Comparison of ENCODE assay signal across 11 mouse cellular contexts in the genomic region with DNA sequence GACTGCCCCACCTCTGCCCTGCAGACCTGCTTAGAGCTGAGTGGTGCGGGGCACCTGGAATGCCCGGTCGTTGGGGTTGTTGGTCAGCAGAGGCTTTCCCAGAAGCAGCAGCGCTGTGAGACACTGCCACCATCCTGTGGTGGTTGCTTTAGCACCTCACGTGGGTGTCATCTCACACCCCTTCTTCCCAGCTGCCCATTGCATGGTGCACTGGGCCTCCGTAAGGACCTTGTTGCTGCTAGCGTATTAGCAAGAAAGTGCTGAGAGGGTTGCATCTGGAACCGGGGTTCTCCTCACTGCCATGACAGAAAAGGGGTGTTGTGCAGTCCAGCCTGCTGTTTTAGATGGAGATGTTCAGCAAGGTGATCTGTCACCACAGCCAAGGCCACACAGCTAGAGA.
DNase-seq lines count a peak whose midpoint lies in the region; ATAC-seq and TF ChIP-seq lines count a peak whose summit lies in the region.
"Had no signal": no experiment of that assay in that cellular context is flagged by ENCODE, and none has a peak within 500 bp of the region (broad histone marks: within the 10 kb centered on the region; RNA-seq: fewer than 3 reads in every experiment).

No protein-coding gene starts in this region.

- ATAC-seq in forebrain, embryonic 14.5 days, result no peak
- ATAC-seq in forebrain, embryonic 11.5 days (replicated peaks; ENCODE audit: low FRiP score), result no peak
- ATAC-seq in heart, postnatal 0 days (ENCODE audit: insufficient read depth, low read depth), result no peak
- ATAC-seq in monocyte, adult 5-6 weeks (replicated peaks; ENCODE audit: insufficient number of reproducible peaks, low FRiP score, low TSS enrichment, poor library complexity, severe bottlenecking), result 0 out of 2 replicates have a peak, but pooled peaks have one; percentile 4

- H3K4me1 ChIP-seq in forebrain, embryonic 14.5 days (ENCODE audit: control insufficient read depth, insufficient read depth, low read length), result peaks cover 21% of the 10 kb centered on the region
- H3K4me1 ChIP-seq in forebrain, embryonic 11.5 days (replicated peaks; ENCODE audit: control insufficient read depth, insufficient read depth, low read length), result peaks cover 13% of the 10 kb centered on the region
- H3K4me1 ChIP-seq in heart, postnatal 0 days (ENCODE audit: control insufficient read depth, insufficient read depth), result peaks cover 41% of the 10 kb centered on the region

- intact Hi-C loops in left cerebral cortex, adult 2 months (cut with DNase I), result loop anchor here (5.0 kb wide), 1 partner anchor 36 kb away; no protein-coding TSS in a partner anchor

- H3K9me3 ChIP-seq in forebrain, embryonic 14.5 days (replicated peaks; ENCODE audit: control insufficient read depth, low read length), result no peaks in the 10 kb centered on the region
- H3K9me3 ChIP-seq in forebrain, embryonic 11.5 days (ENCODE audit: control insufficient read depth, low read length), result no peaks in the 10 kb centered on the region
- no peaks in the 10 kb centered on the region for H3K9me3 ChIP-seq in heart, postnatal 0 days (replicated peaks; ENCODE audit: control insufficient read depth, low read length)
- H3K9me3 ChIP-seq: neural tube, embryonic 12.5 days had no signal

- WGBS in forebrain, embryonic 14.5 days, result 91% methylated on average over 8 of the region's 8 CpGs
- WGBS in forebrain, embryonic 11.5 days, result 91% methylated on average over 8 of the region's 8 CpGs
- 67% methylated on average over 8 of the region's 8 CpGs for WGBS in heart, postnatal 0 days

- peaks cover 15% of the 10 kb centered on the region for H3K36me3 ChIP-seq in forebrain, embryonic 14.5 days (ENCODE audit: control insufficient read depth, insufficient read depth, low read length)
- H3K36me3 ChIP-seq in forebrain, embryonic 11.5 days (ENCODE audit: control insufficient read depth, insufficient read depth, low read length), result no peaks in the 10 kb centered on the region; the same call in 1 of the 2 replicates
- H3K36me3 ChIP-seq in heart, postnatal 0 days (replicated peaks; ENCODE audit: control insufficient read depth, insufficient read depth, low read length), result peaks cover 4% of the 10 kb centered on the region; the same call in 1 of the 2 replicates

- no peak for TF ChIP-seq CTCF in left cerebral cortex, adult 2 months (IDR thresholded peaks at IDR 0.05)
- no peak; the same call in 1 of the 2 replicates for TF ChIP-seq CTCF in heart, postnatal 0 days (IDR thresholded peaks at IDR 0.05; ENCODE audit: low read depth)

- peak overlapping the region; percentile 6; the same call in 1 of the 2 replicates for H3K27ac ChIP-seq in forebrain, embryonic 14.5 days (ENCODE audit: low read depth, low read length)
- no peak overlapping the region for H3K27ac ChIP-seq in forebrain, embryonic 11.5 days (ENCODE audit: low read depth, low read length)
- peak overlapping the region; percentile 74 for H3K27ac ChIP-seq in left cerebral cortex, adult 2 months
- H3K27ac ChIP-seq in heart, postnatal 0 days (ENCODE audit: low read depth), result peak overlapping the region; percentile 96
- H3K27ac ChIP-seq: neural tube, embryonic 12.5 days had no signal

- H3K4me2 ChIP-seq in forebrain, embryonic 14.5 days (ENCODE audit: low read length), result no peak overlapping the region
- H3K4me2 ChIP-seq in forebrain, embryonic 11.5 days (ENCODE audit: low read depth, low read length, severe bottlenecking), result no peak overlapping the region
- H3K4me2 ChIP-seq in heart, postnatal 0 days (ENCODE audit: low read depth, low read length), result 0 out of 2 replicates have a peak overlapping the region, but pooled peaks have one; percentile 80

- H3K9ac ChIP-seq in forebrain, embryonic 14.5 days (ENCODE audit: low read length), result no peak overlapping the region
- H3K9ac ChIP-seq in forebrain, embryonic 11.5 days (ENCODE audit: low read length), result no peak overlapping the region
- no peak overlapping the region for H3K9ac ChIP-seq in heart, postnatal 0 days (replicated peaks; ENCODE audit: low read depth, low read length)
- H3K9ac ChIP-seq: neural tube, embryonic 12.5 days had no signal

- no peaks in the 10 kb centered on the region for H3K27me3 ChIP-seq in forebrain, embryonic 14.5 days (replicated peaks; ENCODE audit: control insufficient read depth, insufficient read depth, low read length)
- no peaks in the 10 kb centered on the region for H3K27me3 ChIP-seq in forebrain, embryonic 11.5 days (ENCODE audit: control insufficient read depth, insufficient read depth, low read length)
- H3K27me3 ChIP-seq in heart, postnatal 0 days (ENCODE audit: control insufficient read depth, insufficient read depth, low read length), result no peaks in the 10 kb centered on the region
- H3K27me3 ChIP-seq: neural tube, embryonic 12.5 days had no signal

- no peak for TF ChIP-seq EP300 in heart, postnatal 0 days (IDR thresholded peaks at IDR 0.05; ENCODE audit: low read depth)

- H3K4me3 ChIP-seq in forebrain, embryonic 14.5 days (ENCODE audit: low read depth, low read length), result no peak overlapping the region
- H3K4me3 ChIP-seq in forebrain, embryonic 11.5 days (ENCODE audit: low read depth, low read length), result no peak overlapping the region
- no peak overlapping the region for H3K4me3 ChIP-seq in left cerebral cortex, adult 2 months
- H3K4me3 ChIP-seq in heart, postnatal 0 days (ENCODE audit: low read depth, low read length), result no peak overlapping the region
- H3K4me3 ChIP-seq: neural tube, embryonic 12.5 days had no signal

- DNase-seq in forebrain, embryonic 14.5 days (ENCODE audit: low spot score), result no peak
- no peak for DNase-seq in forebrain, embryonic 11.5 days (ENCODE audit: low spot score)
- DNase-seq in left cerebral cortex, adult 2 months (ENCODE audit: extremely low spot score in 1 of 2, low spot score in 2 of 2), result no peak
- DNase-seq in left cerebral cortex, adult 11 months (ENCODE audit: low spot score), result no peak
- DNase-seq in heart, postnatal 0 days (ENCODE audit: low spot score), result no peak
- DNase-seq in cerebellum, adult 9-10 months, result no peak
- no peak for DNase-seq in adrenal gland, postnatal 10 days
- DNase-seq: cerebellum, postnatal 10 days; gastrocnemius, postnatal 10 days had no signal
